Mouse (Mus musculus): Measurements from ENCODE around the gene Gm3336. TPM values are rescaled to one million over a fixed set of nuclear protein-coding genes. Genes with fewer than 3 reads are reported as not detected.

Gm3336 gene
- polyA plus RNA-seq, 1 experiment from 2014 or later: 0.47 TPM

Other genes with a start within 250 kb of the Gm3336 start
- gene Klhl26, start 241.6 kb upstream of the Gm3336 start, polyA plus RNA-seq (2015; fragmentation: Nextera tagmentation; extraction: Ambion mirVana): 5.6 and 7.1 TPM in 2 replicates
- not detected in 2 replicates for gene Tmem59l, start 231.2 kb upstream of the Gm3336 start, polyA plus RNA-seq (2015; fragmentation: Nextera tagmentation; extraction: Ambion mirVana)
- gene Crlf1, start 225.4 kb upstream of the Gm3336 start, polyA plus RNA-seq (2015; fragmentation: Nextera tagmentation; extraction: Ambion mirVana): 0.83 and 1.3 TPM in 2 replicates
- 53.7 and 55.6 TPM in 2 replicates for gene Rex1bd, start 211.8 kb upstream of the Gm3336 start, polyA plus RNA-seq (2015; fragmentation: Nextera tagmentation; extraction: Ambion mirVana)
- gene Uba52, start 207.7 kb upstream of the Gm3336 start, polyA plus RNA-seq (2015; fragmentation: Nextera tagmentation; extraction: Ambion mirVana): 490 and 558 TPM in 2 replicates
- gene Fkbp8, start 190.8 kb upstream of the Gm3336 start, polyA plus RNA-seq (2015; fragmentation: Nextera tagmentation; extraction: Ambion mirVana): 155 and 158 TPM in 2 replicates
- 27.6 and 29.0 TPM in 2 replicates for gene Kxd1, start 190.6 kb upstream of the Gm3336 start, polyA plus RNA-seq (2015; fragmentation: Nextera tagmentation; extraction: Ambion mirVana)
- gene Ell, start 179.1 kb upstream of the Gm3336 start, polyA plus RNA-seq (2015; fragmentation: Nextera tagmentation; extraction: Ambion mirVana): 12.9 and 16.8 TPM in 2 replicates
- 35.0 and 38.0 TPM in 2 replicates for gene Isyna1, start 124.2 kb upstream of the Gm3336 start, polyA plus RNA-seq (2015; fragmentation: Nextera tagmentation; extraction: Ambion mirVana)
- 25.1 and 32.3 TPM in 2 replicates for gene Ssbp4, start 109.7 kb upstream of the Gm3336 start, polyA plus RNA-seq (2015; fragmentation: Nextera tagmentation; extraction: Ambion mirVana)
- 7.5 and 9.0 TPM in 2 replicates for gene Lrrc25, start 102.4 kb upstream of the Gm3336 start, polyA plus RNA-seq (2015; fragmentation: Nextera tagmentation; extraction: Ambion mirVana)
- 2.7 and 3.1 TPM in 2 replicates for gene Gdf15, start 86.1 kb upstream of the Gm3336 start, polyA plus RNA-seq (2015; fragmentation: Nextera tagmentation; extraction: Ambion mirVana)
- gene Pgpep1, start 58.2 kb upstream of the Gm3336 start, polyA plus RNA-seq (2015; fragmentation: Nextera tagmentation; extraction: Ambion mirVana): 18.9 and 20.5 TPM in 2 replicates
- 104 and 113 TPM in 2 replicates for gene Lsm4, start 45.3 kb upstream of the Gm3336 start, polyA plus RNA-seq (2015; fragmentation: Nextera tagmentation; extraction: Ambion mirVana)
- 12.3 and 17.5 TPM in 2 replicates for gene Jund, start 19.6 kb upstream of the Gm3336 start, polyA plus RNA-seq (2015; fragmentation: Nextera tagmentation; extraction: Ambion mirVana)
- 0.02 TPM in 1 of 2 replicates, not detected in the other for gene Iqcn, start 15.1 kb upstream of the Gm3336 start, polyA plus RNA-seq (2015; fragmentation: Nextera tagmentation; extraction: Ambion mirVana)
- 1.5 and 2.2 TPM in 2 replicates for gene Pde4c, start 5.2 kb downstream of the Gm3336 start, polyA plus RNA-seq (2015; fragmentation: Nextera tagmentation; extraction: Ambion mirVana)
- gene Rab3a, start 36.1 kb downstream of the Gm3336 start, polyA plus RNA-seq (2015; fragmentation: Nextera tagmentation; extraction: Ambion mirVana): 2.2 and 3.4 TPM in 2 replicates
- gene Mpv17l2, start 42.4 kb downstream of the Gm3336 start, polyA plus RNA-seq (2015; fragmentation: Nextera tagmentation; extraction: Ambion mirVana): 31.4 and 32.1 TPM in 2 replicates
- 12.2 and 13.9 TPM in 2 replicates for gene Pik3r2, start 58.2 kb downstream of the Gm3336 start, polyA plus RNA-seq (2015; fragmentation: Nextera tagmentation; extraction: Ambion mirVana)
- gene Mast3, start 86.5 kb downstream of the Gm3336 start, polyA plus RNA-seq (2015; fragmentation: Nextera tagmentation; extraction: Ambion mirVana): 7.5 and 9.0 TPM in 2 replicates
- gene Il12rb1, start 89.9 kb downstream of the Gm3336 start, polyA plus RNA-seq (2015; fragmentation: Nextera tagmentation; extraction: Ambion mirVana): 0.06 and 0.35 TPM in 2 replicates
- 11.6 and 13.5 TPM in 2 replicates for gene Arrdc2, start 121.2 kb downstream of the Gm3336 start, polyA plus RNA-seq (2015; fragmentation: Nextera tagmentation; extraction: Ambion mirVana)
- 0.20 and 0.46 TPM in 2 replicates for gene Kcnn1, start 144.7 kb downstream of the Gm3336 start, polyA plus RNA-seq (2015; fragmentation: Nextera tagmentation; extraction: Ambion mirVana)
- 42.5 and 43.1 TPM in 2 replicates for gene Ccdc124, start 155.4 kb downstream of the Gm3336 start, polyA plus RNA-seq (2015; fragmentation: Nextera tagmentation; extraction: Ambion mirVana)
- gene Slc5a5, start 174.2 kb downstream of the Gm3336 start, polyA plus RNA-seq (2015; fragmentation: Nextera tagmentation; extraction: Ambion mirVana): 0.11 TPM in 1 of 2 replicates, not detected in the other
- gene Rpl18a, start 178.9 kb downstream of the Gm3336 start, polyA plus RNA-seq (2015; fragmentation: Nextera tagmentation; extraction: Ambion mirVana): 2,028 and 2,149 TPM in 2 replicates
- gene Map1s, start 187.4 kb downstream of the Gm3336 start, polyA plus RNA-seq (2015; fragmentation: Nextera tagmentation; extraction: Ambion mirVana): 12.1 and 14.4 TPM in 2 replicates